Mouse (Mus musculus): ENCODE measurements at regions not wholly inside any gene's neighbourhood (a gene's known extent, or its start where the extent isn't known, plus 50 kb on each side); places are given as distances from the start of the nearest gene placed in this dataset.

GRCm38 (mm10) chr2:45652977-45653376, 535.8 kb upstream of the Zeb2 start:
- Histone ChIP-seq H3K27ac (ENCODE audit: low read depth, low read length) (no peak overlapping the region), H3K4me1 (ENCODE audit: insufficient read depth) (no peaks in the 10 kb centered on the region), H3K4me2 (ENCODE audit: low read depth) (no peak overlapping the region), H3K36me3 (ENCODE audit: insufficient read depth) (no peaks in the 10 kb centered on the region), H3K9ac (no peak overlapping the region), H3K27me3 (ENCODE audit: insufficient read depth, low read length) (no peaks in the 10 kb centered on the region), H3K9me3 (ENCODE audit: low read length) (no peaks in the 10 kb centered on the region), H3K4me3 (ENCODE audit: low read depth, low read length) (no peak overlapping the region)
- WGBS, result 77% methylated on average over 3 of the region's 3 CpGs
- ATAC-seq (no peak), DNase-seq (no peak)
- TF ChIP-seq CTCF (IDR thresholded peaks at IDR 0.05; ENCODE audit: low read depth), result no peak

GRCm38 (mm10) chr2:45650271-45650985, 533.2 kb upstream of the Zeb2 start:
- ATAC-seq, result no peak
- Histone ChIP-seq H3K4me2 (ENCODE audit: low read depth) (no peak overlapping the region), H3K9me3 (ENCODE audit: low read length) (no peaks in the 10 kb centered on the region), H3K36me3 (ENCODE audit: insufficient read depth) (no peaks in the 10 kb centered on the region), H3K9ac (no peak overlapping the region), H3K4me1 (ENCODE audit: insufficient read depth) (no peaks in the 10 kb centered on the region), H3K4me3 (ENCODE audit: low read depth, low read length) (no peak overlapping the region), H3K27ac (ENCODE audit: low read depth, low read length) (no peak overlapping the region), H3K27me3 (ENCODE audit: insufficient read depth, low read length) (no peaks in the 10 kb centered on the region)
- TF ChIP-seq CTCF (IDR thresholded peaks at IDR 0.05; ENCODE audit: low read depth), result no peak
- WGBS, result 49% methylated on average over 5 of the region's 5 CpGs
- DNase-seq, result peak; percentile 20

- no peak for TF ChIP-seq CTCF (IDR thresholded peaks at IDR 0.05; ENCODE audit: low read depth)
Measured at GRCm38 (mm10) chr2:45647846-45648245, 530.7 kb upstream of the Zeb2 start.

GRCm38 (mm10) chr2:45630081-45630480, 512.9 kb upstream of the Zeb2 start:
- no peak overlapping the region for H3K27ac ChIP-seq (ENCODE audit: low read depth, low read length)
- TF ChIP-seq CTCF (IDR thresholded peaks at IDR 0.05; ENCODE audit: low read depth), result no peak
- H3K9me3 ChIP-seq (ENCODE audit: low read length), result no peaks in the 10 kb centered on the region
- H3K36me3 ChIP-seq (ENCODE audit: insufficient read depth), result no peaks in the 10 kb centered on the region
- H3K27me3 ChIP-seq (ENCODE audit: insufficient read depth, low read length), result no peaks in the 10 kb centered on the region
- H3K4me3 ChIP-seq (ENCODE audit: low read depth, low read length), result no peak overlapping the region
- 48% methylated on average over 7 of the region's 7 CpGs for WGBS
- ATAC-seq (no peak), DNase-seq (no peak)
- H3K4me1 ChIP-seq (ENCODE audit: insufficient read depth), result no peaks in the 10 kb centered on the region
- H3K9ac ChIP-seq, result no peak overlapping the region
- no peak overlapping the region for H3K4me2 ChIP-seq (ENCODE audit: low read depth)

More at GRCm38 (mm10) chr2:45647846-45648245, 530.7 kb upstream of the Zeb2 start:
- H3K9ac ChIP-seq, result no peak overlapping the region
- WGBS, result 92% methylated on average over 3 of the region's 3 CpGs
- H3K4me3 ChIP-seq (ENCODE audit: low read depth, low read length), result no peak overlapping the region
- H3K36me3 ChIP-seq (ENCODE audit: insufficient read depth), result no peaks in the 10 kb centered on the region
- DNase-seq (no peak), ATAC-seq (no peak)
- no peaks in the 10 kb centered on the region for H3K27me3 ChIP-seq (ENCODE audit: insufficient read depth, low read length)
- no peaks in the 10 kb centered on the region for H3K4me1 ChIP-seq (ENCODE audit: insufficient read depth)
- H3K27ac ChIP-seq (ENCODE audit: low read depth, low read length), result no peak overlapping the region
- H3K9me3 ChIP-seq (ENCODE audit: low read length), result no peaks in the 10 kb centered on the region
- no peak overlapping the region for H3K4me2 ChIP-seq (ENCODE audit: low read depth)

GRCm38 (mm10) chr2:45629616-45630015, 512.4 kb upstream of the Zeb2 start:
- Histone ChIP-seq H3K4me2 (ENCODE audit: low read depth) (no peak overlapping the region), H3K9me3 (ENCODE audit: low read length) (no peaks in the 10 kb centered on the region), H3K4me3 (ENCODE audit: low read depth, low read length) (no peak overlapping the region), H3K4me1 (ENCODE audit: insufficient read depth) (no peaks in the 10 kb centered on the region), H3K27me3 (ENCODE audit: insufficient read depth, low read length) (no peaks in the 10 kb centered on the region), H3K36me3 (ENCODE audit: insufficient read depth) (no peaks in the 10 kb centered on the region), H3K27ac (ENCODE audit: low read depth, low read length) (no peak overlapping the region), H3K9ac (no peak overlapping the region)
- WGBS, result 44% methylated on average over 3 of the region's 3 CpGs
- no peak for ATAC-seq
- DNase-seq, result no peak
- TF ChIP-seq CTCF (IDR thresholded peaks at IDR 0.05; ENCODE audit: low read depth), result no peak

- H3K9me3 ChIP-seq (ENCODE audit: low read length), result no peaks in the 10 kb centered on the region
- no peak for TF ChIP-seq CTCF (IDR thresholded peaks at IDR 0.05; ENCODE audit: low read depth)
- no peaks in the 10 kb centered on the region for H3K27me3 ChIP-seq (ENCODE audit: insufficient read depth, low read length)
- H3K4me1 ChIP-seq (ENCODE audit: insufficient read depth), result no peaks in the 10 kb centered on the region
- no peak for ATAC-seq
- no peak overlapping the region for H3K4me3 ChIP-seq (ENCODE audit: low read depth, low read length)
- no peak overlapping the region for H3K9ac ChIP-seq
- 81% methylated on average over 3 of the region's 3 CpGs for WGBS
- no peak overlapping the region for H3K4me2 ChIP-seq (ENCODE audit: low read depth)
- H3K27ac ChIP-seq (ENCODE audit: low read depth, low read length), result no peak overlapping the region
- no peak for DNase-seq
- H3K36me3 ChIP-seq (ENCODE audit: insufficient read depth), result no peaks in the 10 kb centered on the region
Measured at GRCm38 (mm10) chr2:45623056-45623455, 505.9 kb upstream of the Zeb2 start.

- Histone ChIP-seq H3K9me3 (ENCODE audit: low read length) (no peaks in the 10 kb centered on the region), H3K4me2 (ENCODE audit: low read depth) (no peak overlapping the region), H3K4me1 (ENCODE audit: insufficient read depth) (no peaks in the 10 kb centered on the region), H3K27me3 (ENCODE audit: insufficient read depth, low read length) (no peaks in the 10 kb centered on the region), H3K4me3 (ENCODE audit: low read depth, low read length) (no peak overlapping the region), H3K36me3 (ENCODE audit: insufficient read depth) (no peaks in the 10 kb centered on the region), H3K9ac (no peak overlapping the region), H3K27ac (ENCODE audit: low read depth, low read length) (no peak overlapping the region)
- WGBS, result 100% methylated on average over 1 of the region's 1 CpGs
- TF ChIP-seq CTCF (IDR thresholded peaks at IDR 0.05; ENCODE audit: low read depth), result no peak
- ATAC-seq (no peak), DNase-seq (no peak)
Measured at GRCm38 (mm10) chr2:45608926-45609325, 491.7 kb upstream of the Zeb2 start.

Measured in forebrain, postnatal 0 days (tissue).